Mouse (Mus musculus): ENCODE data around the gene Icam2. TPM values are rescaled to one million over a fixed set of nuclear protein-coding genes. Genes with fewer than 3 reads are reported as not detected.
"Not testable (repeated sequence)": the region's sequence is repeated elsewhere in the genome, so short reads cannot be mapped to it uniquely, and the experiment has no call there.

Icam2 gene
- polyA plus RNA-seq, 1 experiment = 82.6 TPM

DNA sequence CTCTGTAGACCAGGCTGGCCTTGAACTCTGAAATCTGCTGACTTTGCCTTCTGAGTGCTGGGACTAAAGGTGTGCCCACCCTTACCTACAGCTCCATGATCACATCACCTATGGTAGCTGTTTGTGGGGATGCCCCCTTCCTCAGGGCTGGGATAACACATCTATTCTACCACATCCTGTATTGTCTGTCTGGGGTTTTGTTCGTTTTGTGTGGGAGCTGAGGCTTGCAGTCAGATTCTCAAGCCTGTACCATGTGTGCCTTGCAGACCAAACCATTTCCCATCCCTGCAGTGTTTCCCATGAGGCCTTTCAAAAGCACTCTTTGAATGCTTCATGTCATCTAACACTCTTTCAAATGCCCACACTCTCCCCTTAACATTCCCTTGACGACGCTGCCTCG is 35.9 kb downstream of the Icam2 start:
- H3K36me3 ChIP-seq (ENCODE audit: control insufficient read depth, insufficient read depth, low read length) = no peaks in the 10 kb centered on the region
- no peak overlapping the region for H3K27ac ChIP-seq (ENCODE audit: insufficient read depth, low read length)
- no peak overlapping the region for H3K4me3 ChIP-seq (ENCODE audit: extremely low read depth, insufficient read depth, insufficient read length)
- 59% methylated on average over 4 of the region's 4 CpGs for WGBS
- H3K4me1 ChIP-seq (ENCODE audit: control insufficient read depth, insufficient read depth, insufficient read length) = peaks cover 12% of the 10 kb centered on the region
- no peak for TF ChIP-seq POLR2A (IDR thresholded peaks at IDR 0.05; ENCODE audit: low read depth, low read length)
- no peaks in the 10 kb centered on the region for H3K27me3 ChIP-seq (ENCODE audit: control insufficient read depth, insufficient read depth, low read length)
- DNase-seq (ENCODE audit: low read depth in 1 of 2, low spot score in 2 of 2) = no peak

DNA sequence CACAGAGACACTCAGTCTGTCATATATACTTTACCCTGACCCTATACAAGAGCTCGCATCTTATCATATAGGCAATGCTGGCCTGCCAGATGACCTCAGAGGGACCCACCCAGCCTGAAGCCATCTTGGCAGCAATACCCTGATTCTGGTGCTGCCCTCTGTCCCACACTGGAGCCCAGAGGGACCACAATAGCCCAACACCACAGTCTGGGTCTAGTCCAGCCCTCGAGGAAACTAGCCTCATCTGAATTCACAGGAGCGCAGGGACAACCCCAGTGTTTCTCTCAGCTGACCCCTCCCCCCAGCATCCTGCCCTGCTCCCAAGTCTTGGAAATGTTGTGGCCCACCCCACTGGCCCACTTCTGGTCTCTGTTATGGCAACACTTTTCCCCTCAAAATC is 36.6 kb downstream of the Icam2 start:
- WGBS = 76% methylated on average over 3 of the region's 3 CpGs
- DNase-seq (ENCODE audit: low read depth in 1 of 2, low spot score in 2 of 2) = no peak
- Histone ChIP-seq H3K4me3 (ENCODE audit: extremely low read depth, insufficient read depth, insufficient read length) (no peak overlapping the region), H3K4me1 (ENCODE audit: control insufficient read depth, insufficient read depth, insufficient read length) (peaks cover 12% of the 10 kb centered on the region), H3K36me3 (ENCODE audit: control insufficient read depth, insufficient read depth, low read length) (no peaks in the 10 kb centered on the region), H3K27ac (ENCODE audit: insufficient read depth, low read length) (no peak overlapping the region), H3K27me3 (ENCODE audit: control insufficient read depth, insufficient read depth, low read length) (no peaks in the 10 kb centered on the region)
- no peak for TF ChIP-seq POLR2A (IDR thresholded peaks at IDR 0.05; ENCODE audit: low read depth, low read length)
- TF ChIP-seq CTCF (IDR thresholded peaks at IDR 0.05; ENCODE audit: extremely low read depth, insufficient read depth, insufficient read length, insufficient replicate concordance) = no peak

- H3K4me1 ChIP-seq (ENCODE audit: control insufficient read depth, insufficient read depth, insufficient read length) = peaks cover 10% of the 10 kb centered on the region
- no peaks in the 10 kb centered on the region for H3K27me3 ChIP-seq (ENCODE audit: control insufficient read depth, insufficient read depth, low read length)
- DNase-seq (ENCODE audit: low read depth in 1 of 2, low spot score in 2 of 2) = no peak
- H3K27ac ChIP-seq (ENCODE audit: insufficient read depth, low read length) = no peak overlapping the region
- H3K36me3 ChIP-seq (ENCODE audit: control insufficient read depth, insufficient read depth, low read length) = no peaks in the 10 kb centered on the region
- no peak overlapping the region for H3K4me3 ChIP-seq (ENCODE audit: extremely low read depth, insufficient read depth, insufficient read length)
- no peak for TF ChIP-seq CTCF (IDR thresholded peaks at IDR 0.05; ENCODE audit: extremely low read depth, insufficient read depth, insufficient read length, insufficient replicate concordance)
- no peak for TF ChIP-seq POLR2A (IDR thresholded peaks at IDR 0.05; ENCODE audit: low read depth, low read length)
- 86% methylated on average over 5 of the region's 5 CpGs for WGBS
Observed at GRCm38 (mm10) chr11:106350853-106351252, 37.0 kb downstream of the Icam2 start.

DNA sequence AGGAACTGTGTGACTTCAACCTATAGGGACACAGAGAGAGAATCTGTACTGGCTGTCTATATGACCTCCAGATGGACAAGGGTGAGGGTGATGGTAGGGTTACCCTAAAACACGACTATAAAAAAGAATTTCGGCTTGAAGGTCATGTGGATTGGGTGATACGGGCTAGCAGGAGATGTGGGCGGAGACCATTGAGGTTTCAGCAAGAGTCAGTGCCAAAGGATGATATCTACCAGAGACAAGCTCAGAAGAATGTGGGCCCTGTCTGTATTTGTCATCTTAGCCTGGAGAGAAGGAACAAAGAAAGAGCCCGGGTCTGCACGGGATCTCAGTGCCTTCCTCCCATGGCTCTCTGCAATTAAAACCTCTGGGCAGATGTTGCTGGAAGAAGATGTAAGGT is 38.1 kb downstream of the Icam2 start:
- DNase-seq (ENCODE audit: low read depth in 1 of 2, low spot score in 2 of 2) = no peak
- no peak for TF ChIP-seq CTCF (IDR thresholded peaks at IDR 0.05; ENCODE audit: extremely low read depth, insufficient read depth, insufficient read length, insufficient replicate concordance)
- no peak for TF ChIP-seq POLR2A (IDR thresholded peaks at IDR 0.05; ENCODE audit: low read depth, low read length)
- H3K4me1 ChIP-seq (ENCODE audit: control insufficient read depth, insufficient read depth, insufficient read length) = no peaks in the 10 kb centered on the region
- no peaks in the 10 kb centered on the region for H3K36me3 ChIP-seq (ENCODE audit: control insufficient read depth, insufficient read depth, low read length)
- 80% methylated on average over 6 of the region's 6 CpGs for WGBS
- H3K4me3 ChIP-seq (ENCODE audit: extremely low read depth, insufficient read depth, insufficient read length) = no peak overlapping the region
- H3K27me3 ChIP-seq (ENCODE audit: control insufficient read depth, insufficient read depth, low read length) = no peaks in the 10 kb centered on the region
- no peak overlapping the region for H3K27ac ChIP-seq (ENCODE audit: insufficient read depth, low read length)

- 80% methylated on average over 6 of the region's 6 CpGs for WGBS
- Histone ChIP-seq H3K4me3 (ENCODE audit: extremely low read depth, insufficient read depth, insufficient read length) (no peak overlapping the region), H3K27me3 (ENCODE audit: control insufficient read depth, insufficient read depth, low read length) (no peaks in the 10 kb centered on the region), H3K27ac (ENCODE audit: insufficient read depth, low read length) (no peak overlapping the region), H3K4me1 (ENCODE audit: control insufficient read depth, insufficient read depth, insufficient read length) (no peaks in the 10 kb centered on the region), H3K36me3 (ENCODE audit: control insufficient read depth, insufficient read depth, low read length) (no peaks in the 10 kb centered on the region)
- TF ChIP-seq CTCF (IDR thresholded peaks at IDR 0.05; ENCODE audit: extremely low read depth, insufficient read depth, insufficient read length, insufficient replicate concordance) (no peak), POLR2A (IDR thresholded peaks at IDR 0.05; ENCODE audit: low read depth, low read length) (no peak)
- no peak for DNase-seq (ENCODE audit: low read depth in 1 of 2, low spot score in 2 of 2)
Observed at GRCm38 (mm10) chr11:106344910-106345309, 43.0 kb downstream of the Icam2 start.

DNA sequence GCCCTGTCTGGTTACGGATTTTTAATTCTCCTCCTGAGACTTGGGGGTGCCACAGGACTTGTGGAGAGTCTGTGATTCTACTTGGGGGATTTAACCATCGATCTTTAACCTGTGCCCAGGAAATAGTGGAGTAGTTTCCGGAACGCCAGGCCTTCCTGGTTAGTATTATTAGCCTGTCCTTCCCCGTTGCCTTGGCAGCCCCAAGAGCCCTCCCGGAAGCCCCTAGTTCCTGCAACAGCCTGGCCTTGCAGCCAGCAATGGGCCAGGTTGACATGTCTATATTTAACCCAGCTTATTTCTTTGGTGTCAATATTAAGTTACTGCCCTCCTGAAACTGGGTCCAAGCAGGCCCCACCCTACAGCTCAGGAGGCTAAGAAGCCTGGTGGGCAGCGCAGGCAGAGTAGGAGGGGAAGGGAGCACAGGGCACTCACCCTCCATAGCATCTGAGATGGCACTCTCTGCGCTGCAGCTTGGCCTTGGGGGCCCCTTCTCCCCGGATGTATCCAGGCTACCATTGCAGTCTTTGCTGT is 46.8 kb downstream of the Icam2 start:
- Histone ChIP-seq H3K36me3 (ENCODE audit: control insufficient read depth, insufficient read depth, low read length) (no peaks in the 10 kb centered on the region), H3K4me3 (ENCODE audit: extremely low read depth, insufficient read depth, insufficient read length) (no peak overlapping the region), H3K27me3 (ENCODE audit: control insufficient read depth, insufficient read depth, low read length) (no peaks in the 10 kb centered on the region), H3K4me1 (ENCODE audit: control insufficient read depth, insufficient read depth, insufficient read length) (no peaks in the 10 kb centered on the region), H3K27ac (ENCODE audit: insufficient read depth, low read length) (no peak overlapping the region)
- WGBS = 32% methylated on average over 9 of the region's 9 CpGs
- no peak for DNase-seq (ENCODE audit: low read depth in 1 of 2, low spot score in 2 of 2)
- TF ChIP-seq POLR2A (IDR thresholded peaks at IDR 0.05; ENCODE audit: low read depth, low read length) (no peak), CTCF (IDR thresholded peaks at IDR 0.05; ENCODE audit: extremely low read depth, insufficient read depth, insufficient read length, insufficient replicate concordance) (no peak)

DNA sequence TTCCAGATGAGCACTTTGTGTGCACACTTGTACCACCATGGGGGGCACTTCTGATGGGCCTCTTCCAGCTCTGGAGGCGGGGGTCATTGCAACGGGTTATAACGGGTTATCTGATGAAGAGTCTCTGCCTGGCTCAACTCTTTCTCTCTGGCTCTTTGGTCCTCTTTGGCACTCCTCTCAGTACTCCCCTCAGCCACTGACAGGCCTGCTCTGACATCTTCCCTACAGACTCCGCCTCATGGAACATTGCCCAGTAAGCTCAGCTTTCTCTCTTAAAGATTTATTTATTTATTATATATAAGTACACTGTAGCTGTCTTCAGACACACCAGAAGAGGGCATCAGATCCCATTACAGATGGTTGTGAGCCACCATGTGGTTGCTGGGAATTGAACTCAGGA is 48.6 kb downstream of the Icam2 start:
- not testable (repeated sequence) for DNase-seq (ENCODE audit: low read depth in 1 of 2, low spot score in 2 of 2); H3K27me3 ChIP-seq (ENCODE audit: control insufficient read depth, insufficient read depth, low read length); H3K27ac ChIP-seq (ENCODE audit: insufficient read depth, low read length); H3K36me3 ChIP-seq (ENCODE audit: control insufficient read depth, insufficient read depth, low read length); H3K4me1 ChIP-seq (ENCODE audit: control insufficient read depth, insufficient read depth, insufficient read length); H3K4me3 ChIP-seq (ENCODE audit: extremely low read depth, insufficient read depth, insufficient read length)
- WGBS = 86% methylated on average over 4 of the region's 4 CpGs
